10 mouse cellular contexts compared by ENCODE assay signal in the genomic region with DNA sequence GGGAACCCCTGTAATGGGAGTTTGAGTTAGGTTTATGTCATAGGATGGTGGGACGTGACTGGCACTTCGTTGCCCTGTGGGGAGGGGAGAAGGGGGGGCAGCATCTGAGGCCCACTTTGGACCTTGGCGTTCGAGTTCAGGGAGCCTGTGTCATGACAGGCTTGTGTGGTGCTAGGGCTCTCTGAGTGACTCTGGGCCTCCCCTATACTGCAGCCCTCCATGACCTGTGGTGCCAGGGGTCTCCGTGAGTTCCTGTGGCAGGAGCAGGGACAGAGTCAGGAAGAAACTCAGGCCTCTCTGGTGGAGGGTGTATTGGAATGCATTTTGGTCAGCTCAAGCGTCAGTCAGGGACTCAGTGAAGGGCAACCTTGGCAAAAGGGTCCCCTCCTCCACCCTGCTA. TPM values are rescaled to one million over a fixed set of nuclear protein-coding genes. Genes with fewer than 3 reads are reported as not detected.
A peak's percentile ranks its signal among the peaks of the same experiment; 100 is the strongest.
DNase-seq lines count a peak whose midpoint lies in the region; ATAC-seq and TF ChIP-seq lines count a peak whose summit lies in the region.
"Had no signal": no experiment of that assay in that cellular context is flagged by ENCODE, and none has a peak within 500 bp of the region (broad histone marks: within the 10 kb centered on the region; RNA-seq: fewer than 3 reads in every experiment).

No protein-coding gene starts in this region.

- no peak for TF ChIP-seq CTCF in layer of hippocampus, adult 2 months (conservative IDR thresholded peaks at IDR 0.05)

- peak; percentile 9 for ATAC-seq in common myeloid progenitor, adult 5-6 weeks (replicated peaks; ENCODE audit: low read depth, poor library complexity, severe bottlenecking)
- 0 out of 2 replicates have a peak, but pooled peaks have one; percentile 5 for ATAC-seq in erythroid progenitor cell, adult 5-6 weeks (replicated peaks; ENCODE audit: low FRiP score, poor library complexity, severe bottlenecking)
- peak; percentile 15; the same call in 1 of the 2 replicates for ATAC-seq in megakaryocyte, adult 5-6 weeks (ENCODE audit: poor library complexity, severe bottlenecking)

- peak overlapping the region; percentile 73; the same call in 1 of the 2 replicates for H3K27ac ChIP-seq in layer of hippocampus, adult 2 months

- no peak for DNase-seq in layer of hippocampus, adult 2 months (ENCODE audit: low spot score in 2 of 2)
- DNase-seq in layer of hippocampus, adult 9-11 months = no peak
- DNase-seq in cerebellum, postnatal 36 days = no peak
- no peak for DNase-seq in layer of hippocampus, postnatal 25 days (ENCODE audit: extremely low spot score in 1 of 2, low spot score in 1 of 2)
- DNase-seq: cerebellum, adult 9-10 months; kidney, adult 11 months had no signal

- H3K4me3 ChIP-seq in layer of hippocampus, adult 2 months = peak overlapping the region; percentile 36
- H3K4me3 ChIP-seq: myocyte had no signal

RNA-seq across cellular contexts. Expression of gene Inpp5d, which starts 0.6 kb away (rescaled TPM):
- total RNA-seq in layer of hippocampus, adult 2 months (2021) = 10 to 100 TPM; 14.1 to 21.0 TPM
- total RNA-seq in common myeloid progenitor, adult 5-6 weeks (2017) = 71.7 and 87.7 TPM in 2 replicates
- 23.1 and 27.0 TPM in 2 replicates for total RNA-seq in erythroid progenitor cell, adult 5-6 weeks (2015; ENCODE audit: low replicate concordance)
- 15.1 TPM in 2 replicates for total RNA-seq in erythroid progenitor cell, adult 5-6 weeks (2017; ENCODE audit: low replicate concordance)
- total RNA-seq in megakaryocyte, adult 5-6 weeks (2015) = 99.6 and 105 TPM in 2 replicates
- 88.0 and 148 TPM in 2 replicates for total RNA-seq in megakaryocyte, adult 5-6 weeks (2017)
- total RNA-seq in layer of hippocampus, postnatal 25 days (2021) = 10 to 100 TPM; 13.4 to 13.8 TPM

RNA-seq across cellular contexts. Expression of gene Ngef, which starts 47.0 kb away (rescaled TPM):
- total RNA-seq in layer of hippocampus, adult 2 months (2021) = 100 to 1,000 TPM; 100 to 105 TPM
- total RNA-seq in common myeloid progenitor, adult 5-6 weeks (2017) = not detected in 2 replicates
- not detected in 2 replicates for total RNA-seq in erythroid progenitor cell, adult 5-6 weeks (2015; ENCODE audit: low replicate concordance)
- total RNA-seq in erythroid progenitor cell, adult 5-6 weeks (2017; ENCODE audit: low replicate concordance) = not detected in 2 replicates
- not detected in 2 replicates for total RNA-seq in megakaryocyte, adult 5-6 weeks (2015)
- total RNA-seq in megakaryocyte, adult 5-6 weeks (2017) = not detected in 2 replicates
- total RNA-seq in layer of hippocampus, postnatal 25 days (2021) = 100 to 1,000 TPM in 1 of 2 experiments, 10 to 100 TPM in 1; 99.8 to 100 TPM

Comparison
In these comparisons a context has a peak if more than half of its experiments do, and no peak if none do; other contexts are left out.
1. RNA of gene Ngef, which starts 47.0 kb away (total RNA-seq): 100 to 105 TPM in layer of hippocampus, adult 2 months and 99.8 to 100 TPM in layer of hippocampus, postnatal 25 days; not detected in common myeloid progenitor, adult 5-6 weeks, not detected in erythroid progenitor cell, adult 5-6 weeks and not detected in megakaryocyte, adult 5-6 weeks; every median in the first group is over 100 times any median in the second.
2. Peak in every context shown above with its lines, with median percentiles within 50 percentile points of each other: ATAC-seq.